Mouse (Mus musculus) intestine, postnatal 0 days (tissue): ENCODE results near the gene Ak3. TPM values are rescaled to one million over a fixed set of nuclear protein-coding genes. Genes with fewer than 3 reads are reported as not detected.

Experiments
- ATAC-seq: fragments of 200-750 bp; cut with Nextera tagmentation; 2 replicates; pipeline ENCODE4 v1.8.0; 2017; ENCODE audit warnings: mild to moderate bottlenecking, moderate TSS enrichment, moderate library complexity
- H3K27ac ChIP-seq: fragments of 300-500 bp; sonication (generic); 2 replicates; pipeline ENCODE4 v1.5.1; 2014; ENCODE audit warnings: mild to moderate bottlenecking, low read depth, low read length, moderate library complexity
- H3K27me3 ChIP-seq: fragments of 300-500 bp; sonication (generic); replicated peaks from 2 replicates; pipeline ENCODE4 v1.6.1; 2014; ENCODE audit warnings: low read length, mixed read lengths; ENCODE audit not compliant: control insufficient read depth, insufficient read depth
- H3K36me3 ChIP-seq: fragments of 300-500 bp; sonication (generic); 2 replicates; pipeline ENCODE4 v1.6.1; 2014; ENCODE audit warnings: mild to moderate bottlenecking, moderate library complexity; ENCODE audit not compliant: control insufficient read depth, insufficient read depth
- H3K4me1 ChIP-seq: fragments of 300-500 bp; sonication (generic); replicated peaks from 2 replicates; pipeline ENCODE4 v1.6.1; 2014; ENCODE audit warnings: antibody characterized with exemption, low read length, mixed read lengths; ENCODE audit not compliant: control insufficient read depth, insufficient read depth
- H3K4me2 ChIP-seq: fragments of 300-500 bp; sonication (generic); replicated peaks from 2 replicates; pipeline ENCODE4 v1.6.1; 2014; ENCODE audit warnings: low read depth, mild to moderate bottlenecking, moderate library complexity
- H3K4me3 ChIP-seq: fragments of 300-500 bp; sonication (generic); 2 replicates; pipeline ENCODE4 v1.5.1; 2014; ENCODE audit warnings: low read depth, low read length
- H3K9ac ChIP-seq: fragments of 300-500 bp; sonication (generic); 2 replicates; pipeline ENCODE4 v1.6.1; 2014; ENCODE audit warnings: mild to moderate bottlenecking, low read depth, low read length
- H3K9me3 ChIP-seq: fragments of 300-500 bp; sonication (generic); 2 replicates; pipeline ENCODE4 v1.6.1; 2016; ENCODE audit warnings: mixed run types; ENCODE audit not compliant: control insufficient read depth
- CTCF ChIP-seq: sonication (generic); IDR thresholded peaks from 2 replicates; pipeline ENCODE4 v1.5.1; 2016; ENCODE audit warnings: low read depth, mild to moderate bottlenecking, control low read depth, antibody characterized with exemption, moderate library complexity
- WGBS: fragments of 180-500 bp; shearing (Covaris S2); extraction: QIAGEN DNeasy Blood & Tissue Kit; methylation state at CpG from one replicate; pipeline ENCODE4 v1.1.7; 2014; 5-methylcytosine and 5-hydroxymethylcytosine counted together
- polyA plus RNA-seq: library from polyadenylated mRNA; unstranded; fragments of >200 nt; fragmentation: Nextera tagmentation; extraction: Ambion mirVana; gene quantifications from 2 replicates; pipeline ENCODE4 v1.2.1, GENCODE M21; 2015

Ak3 gene
- polyA plus RNA-seq, 1 experiment from 2014 or later, result 70.4 TPM

GRCm38 (mm10) chr19:29045956-29046650 lies 1.7 kb downstream of the Ak3 start:
- no peak for ATAC-seq
- Histone ChIP-seq H3K9ac (peak overlapping the region; percentile 23; the same call in 1 of the 2 replicates), H3K36me3 (no peaks in the 10 kb centered on the region), H3K4me2 (peak overlapping the region; percentile 89), H3K4me1 (no peaks in the 10 kb centered on the region), H3K9me3 (no peaks in the 10 kb centered on the region), H3K27ac (peak overlapping the region; percentile 70), H3K4me3 (peak overlapping the region; percentile 65), H3K27me3 (no peaks in the 10 kb centered on the region)
- no peak for TF ChIP-seq CTCF
- 21% methylated on average over 15 of the region's 15 CpGs for WGBS

- no peak for ATAC-seq
- H3K36me3 ChIP-seq, result no peaks in the 10 kb centered on the region
- peak overlapping the region; percentile 89 for H3K4me2 ChIP-seq
- H3K4me3 ChIP-seq, result no peak overlapping the region
- peak overlapping the region; percentile 54 for H3K27ac ChIP-seq
- 34% methylated on average over 4 of the region's 4 CpGs for WGBS
- TF ChIP-seq CTCF, result no peak
- no peaks in the 10 kb centered on the region for H3K4me1 ChIP-seq
- no peaks in the 10 kb centered on the region for H3K27me3 ChIP-seq
- no peak overlapping the region for H3K9ac ChIP-seq
- H3K9me3 ChIP-seq, result no peaks in the 10 kb centered on the region
Measured at GRCm38 (mm10) chr19:29045369-29045768, 2.4 kb downstream of the Ak3 start.

GRCm38 (mm10) chr19:29044353-29044768 lies 3.4 kb downstream of the Ak3 start:
- Histone ChIP-seq H3K9me3 (no peaks in the 10 kb centered on the region), H3K27ac (no peak overlapping the region), H3K4me3 (no peak overlapping the region), H3K9ac (no peak overlapping the region), H3K36me3 (no peaks in the 10 kb centered on the region), H3K4me1 (no peaks in the 10 kb centered on the region), H3K27me3 (no peaks in the 10 kb centered on the region), H3K4me2 (no peak overlapping the region)
- TF ChIP-seq CTCF, result no peak
- ATAC-seq, result no peak
- 51% methylated on average over 9 of the region's 9 CpGs for WGBS

GRCm38 (mm10) chr19:29042647-29043046 lies 5.1 kb downstream of the Ak3 start:
- no peak for TF ChIP-seq CTCF
- Histone ChIP-seq H3K9ac (no peak overlapping the region), H3K27ac (0 out of 2 replicates have a peak overlapping the region, but pooled peaks have one; percentile 9), H3K27me3 (no peaks in the 10 kb centered on the region), H3K4me3 (no peak overlapping the region), H3K9me3 (no peaks in the 10 kb centered on the region), H3K4me1 (no peaks in the 10 kb centered on the region), H3K4me2 (no peak overlapping the region), H3K36me3 (no peaks in the 10 kb centered on the region)
- WGBS, result 83% methylated on average over 9 of the region's 9 CpGs
- ATAC-seq, result no peak

GRCm38 (mm10) chr19:29042143-29042542 lies 5.6 kb downstream of the Ak3 start:
- H3K9ac ChIP-seq, result no peak overlapping the region
- no peaks in the 10 kb centered on the region for H3K4me1 ChIP-seq
- no peak for TF ChIP-seq CTCF
- 54% methylated on average over 6 of the region's 6 CpGs for WGBS
- peak; percentile 59 for ATAC-seq
- H3K4me2 ChIP-seq, result no peak overlapping the region
- no peaks in the 10 kb centered on the region for H3K27me3 ChIP-seq
- H3K9me3 ChIP-seq, result no peaks in the 10 kb centered on the region
- H3K36me3 ChIP-seq, result no peaks in the 10 kb centered on the region
- H3K4me3 ChIP-seq, result no peak overlapping the region
- H3K27ac ChIP-seq, result 0 out of 2 replicates have a peak overlapping the region, but pooled peaks have one; percentile 9

- peaks cover 6% of the 10 kb centered on the region for H3K36me3 ChIP-seq
- H3K9ac ChIP-seq, result no peak overlapping the region
- peak; percentile 62 for ATAC-seq
- no peak for TF ChIP-seq CTCF
- H3K27me3 ChIP-seq, result no peaks in the 10 kb centered on the region
- H3K9me3 ChIP-seq, result no peaks in the 10 kb centered on the region
- H3K27ac ChIP-seq, result peak overlapping the region; percentile 11; the same call in 1 of the 2 replicates
- no peak overlapping the region for H3K4me2 ChIP-seq
- H3K4me1 ChIP-seq, result no peaks in the 10 kb centered on the region
- WGBS, result 32% methylated on average over 4 of the region's 4 CpGs
- H3K4me3 ChIP-seq, result no peak overlapping the region
Measured at GRCm38 (mm10) chr19:29040206-29040605, 7.6 kb downstream of the Ak3 start.
